22 mouse cellular contexts compared by ENCODE assay signal in the genomic region with DNA sequence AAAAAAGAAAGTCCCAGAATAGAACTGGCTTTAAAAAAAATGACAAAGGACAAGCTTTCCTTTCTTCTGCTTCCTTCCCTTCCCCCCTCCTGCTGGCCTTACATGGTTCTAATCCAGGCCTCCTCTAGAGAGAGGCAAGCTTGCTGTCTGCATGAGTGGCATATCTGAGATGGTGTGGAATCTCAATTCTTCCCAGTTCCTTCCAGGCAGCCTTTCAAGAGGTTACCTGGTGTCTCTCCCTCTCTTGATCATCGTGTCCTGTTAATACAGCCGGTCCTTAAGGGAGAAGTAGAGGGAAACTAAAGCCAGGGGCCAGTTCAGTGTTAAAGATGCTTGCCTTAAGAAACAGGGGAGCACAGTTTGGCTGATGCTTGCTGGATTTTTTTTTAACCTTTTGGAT.
A peak's percentile ranks its signal among the peaks of the same experiment; 100 is the strongest.
DNase-seq lines count a peak whose midpoint lies in the region; ATAC-seq and TF ChIP-seq lines count a peak whose summit lies in the region.
"Had no signal": no experiment of that assay in that cellular context is flagged by ENCODE, and none has a peak within 500 bp of the region (broad histone marks: within the 10 kb centered on the region; RNA-seq: fewer than 3 reads in every experiment).

No protein-coding gene starts in this region.

- TF ChIP-seq CTCF in gastrocnemius, adult 2 months (IDR thresholded peaks at IDR 0.05) = no peak

- H3K4me3 ChIP-seq in gastrocnemius, adult 2 months = no peak overlapping the region
- H3K4me3 ChIP-seq in midbrain, embryonic 11.5 days (ENCODE audit: low read depth, low read length) = no peak overlapping the region
- no peak overlapping the region for H3K4me3 ChIP-seq in midbrain, embryonic 13.5 days (replicated peaks)

- intact Hi-C loops in gastrocnemius, adult 2 months (cut with DNase I) = no loop called here
- intact Hi-C loops in heart, postnatal 36 days (cut with DNase I) = no loop called here

- no peaks in the 10 kb centered on the region for H3K4me1 ChIP-seq in midbrain, embryonic 11.5 days (ENCODE audit: control insufficient read depth, insufficient read depth, low read length)
- no peaks in the 10 kb centered on the region for H3K4me1 ChIP-seq in midbrain, embryonic 13.5 days (replicated peaks)

- H3K4me2 ChIP-seq in midbrain, embryonic 11.5 days = no peak overlapping the region
- H3K4me2 ChIP-seq in midbrain, embryonic 13.5 days (replicated peaks) = no peak overlapping the region

- H3K9ac ChIP-seq in midbrain, embryonic 11.5 days (ENCODE audit: low read length) = no peak overlapping the region
- H3K9ac ChIP-seq in midbrain, embryonic 13.5 days (replicated peaks) = no peak overlapping the region

- H3K9me3 ChIP-seq in midbrain, embryonic 11.5 days (ENCODE audit: control insufficient read depth, low read length) = no peaks in the 10 kb centered on the region
- no peaks in the 10 kb centered on the region for H3K9me3 ChIP-seq in midbrain, embryonic 13.5 days
- H3K9me3 ChIP-seq: G1E had no signal

- no peak for DNase-seq in gastrocnemius, adult 2 months
- no peak for DNase-seq in gastrocnemius, adult 8-10 months (ENCODE audit: low spot score in 2 of 2)
- DNase-seq in heart, adult 11 months = peak; percentile 55
- DNase-seq in heart, postnatal 36 days = no peak
- peak; percentile 16 for DNase-seq in kidney, postnatal 10 days
- no peak for DNase-seq in kidney, postnatal 4 days
- DNase-seq in midbrain, embryonic 11.5 days (ENCODE audit: low spot score, missing footprints) = peak; percentile 75
- DNase-seq: adrenal gland, adult 2 months; adrenal gland, adult 8-10 months; adrenal gland, postnatal 10 days; adrenal gland, postnatal 14 days; adrenal gland, postnatal 25 days; adrenal gland, postnatal 36 days; B cell, adult 2 months; cerebellum, adult 11 months; cerebellum, adult 11-12 months had no signal

- peak overlapping the region; percentile 48 for H3K27ac ChIP-seq in gastrocnemius, adult 2 months
- no peak overlapping the region for H3K27ac ChIP-seq in midbrain, embryonic 11.5 days (ENCODE audit: low read depth, low read length)
- H3K27ac ChIP-seq in midbrain, embryonic 13.5 days = no peak overlapping the region

- H3K36me3 ChIP-seq in midbrain, embryonic 11.5 days (ENCODE audit: control insufficient read depth, insufficient read depth, low read length) = no peaks in the 10 kb centered on the region
- no peaks in the 10 kb centered on the region for H3K36me3 ChIP-seq in midbrain, embryonic 13.5 days
- H3K36me3 ChIP-seq: G1E had no signal

- 78% methylated on average over 2 of the region's 2 CpGs for WGBS in midbrain, embryonic 11.5 days
- 66% methylated on average over 2 of the region's 2 CpGs for WGBS in midbrain, embryonic 13.5 days

- no peak for ATAC-seq in midbrain, embryonic 11.5 days (ENCODE audit: low FRiP score)
- ATAC-seq in midbrain, embryonic 13.5 days = no peak
- ATAC-seq: activated CD4-positive, CD25-positive, alpha-beta regulatory T cell, adult 4 months; CD4-positive, CD25-positive, alpha-beta regulatory T cell, adult 4 months; Patski had no signal

- H3K27me3 ChIP-seq in midbrain, embryonic 11.5 days (ENCODE audit: control insufficient read depth, insufficient read depth, low read length) = no peaks in the 10 kb centered on the region
- H3K27me3 ChIP-seq in midbrain, embryonic 13.5 days = no peaks in the 10 kb centered on the region
- H3K27me3 ChIP-seq: CH12.LX, Patski had no signal

Comparison
In these comparisons a context has a peak if more than half of its experiments do, and no peak if none do; other contexts are left out.
1. DNase-seq: peak in heart, adult 11 months (single experiment), kidney, postnatal 10 days (single experiment) and midbrain, embryonic 11.5 days (single experiment); none in gastrocnemius, adult 2 months (single experiment), gastrocnemius, adult 8-10 months (0 of 2), heart, postnatal 36 days (0 of 2) and kidney, postnatal 4 days (0 of 2).